Mouse (Mus musculus) testis, postnatal 10 days (tissue): ENCODE results near the gene Mrgprh.

ENCODE experiments used
- DNase-seq: peaks from one replicate; pipeline ENCODE4 v3.0.0; 2021; ENCODE audit warnings: low spot score

Gene Mrgprh

GRCm38 (mm10) chr17:12916588-12917380 lies 41.0 kb downstream of the Mrgprh start:
- peak; percentile 73 for DNase-seq

- no peak for DNase-seq
These were observed 45.2 kb downstream of the Mrgprh start for GRCm38 (mm10) chr17:12921073-12921472.

GRCm38 (mm10) chr17:12925001-12925400 lies 49.2 kb downstream of the Mrgprh start:
- no peak for DNase-seq

GRCm38 (mm10) chr17:12925703-12926180 lies 49.9 kb downstream of the Mrgprh start:
- no peak for DNase-seq
